Mouse (Mus musculus) G1E (cell line): ENCODE measurements at regions not wholly inside any gene's neighbourhood (a gene's known extent, or its start where the extent isn't known, plus 50 kb on each side); places are given as distances from the start of the nearest gene placed in this dataset.

Experiments
- CTCF ChIP-seq: IDR thresholded peaks from 2 replicates; pipeline ENCODE4 v1.5.1; 2012; ENCODE audit warnings: low read depth, low read length, inconsistent platforms, mixed read lengths
- GATA1 ChIP-seq: IDR thresholded peaks from 2 replicates; pipeline ENCODE4 v1.6.1; 2012; ENCODE audit warnings: borderline replicate concordance, low read length, inconsistent platforms, mixed read lengths
- GATA2 ChIP-seq: IDR thresholded peaks from 2 replicates; pipeline ENCODE4 v1.6.1; 2012; ENCODE audit warnings: low read depth, low read length, inconsistent platforms, borderline replicate concordance
- POLR2AphosphoS5 ChIP-seq: IDR thresholded peaks from 2 replicates; pipeline ENCODE4 v1.6.1; 2012; ENCODE audit warnings: low read depth, low read length, inconsistent platforms; ENCODE audit not compliant: insufficient replicate concordance
- TAL1 ChIP-seq: conservative IDR thresholded peaks from 2 replicates; pipeline ENCODE4 v1.6.1; 2012; ENCODE audit warnings: low read depth, low read length, inconsistent platforms, mixed read lengths

GRCm38 (mm10) chr3:117061182-117061581, 92.4 kb upstream of the Palmd start:
- TF ChIP-seq CTCF (no peak), GATA1 (no peak), TAL1 (no peak), POLR2AphosphoS5 (no peak), GATA2 (no peak)
